Mouse (Mus musculus): Measurements from ENCODE around the gene Fgfr1op. TPM values are rescaled to one million over a fixed set of nuclear protein-coding genes. Genes with fewer than 3 reads are reported as not detected.
A peak's percentile ranks its signal among the peaks of the same experiment; 100 is the strongest.
"Not testable (repeated sequence)": the region's sequence is repeated elsewhere in the genome, so short reads cannot be mapped to it uniquely, and the experiment has no call there.

Gene Fgfr1op
- 27.5 and 28.5 TPM in 2 replicates for polyA plus RNA-seq (2015; fragmentation: Nextera tagmentation; extraction: Ambion mirVana)

- not testable (repeated sequence) for H3K36me3 ChIP-seq; H3K9me3 ChIP-seq; H3K27me3 ChIP-seq; H3K4me1 ChIP-seq (replicated peaks)
- H3K4me3 ChIP-seq (replicated peaks): peak within 1 kb of the TSS; percentile 55
- H3K27ac ChIP-seq: peak within 1 kb of the TSS; percentile 68; the same call in 1 of the 2 replicates
- peak; percentile 98 for ATAC-seq
- WGBS: 1% methylated on average over 17 of the region's 55 CpGs
- H3K9ac ChIP-seq (replicated peaks): peak within 1 kb of the TSS; percentile 67; the same call in 1 of the 2 replicates
- peak within 1 kb of the TSS; percentile 55 for H3K4me2 ChIP-seq (replicated peaks)
Measured at GRCm38 (mm10) chr17:8164701-8165607, at the start of gene Fgfr1op. TSS of gene Fgfr1op (plus strand) at chr17:8165501.

DNA sequence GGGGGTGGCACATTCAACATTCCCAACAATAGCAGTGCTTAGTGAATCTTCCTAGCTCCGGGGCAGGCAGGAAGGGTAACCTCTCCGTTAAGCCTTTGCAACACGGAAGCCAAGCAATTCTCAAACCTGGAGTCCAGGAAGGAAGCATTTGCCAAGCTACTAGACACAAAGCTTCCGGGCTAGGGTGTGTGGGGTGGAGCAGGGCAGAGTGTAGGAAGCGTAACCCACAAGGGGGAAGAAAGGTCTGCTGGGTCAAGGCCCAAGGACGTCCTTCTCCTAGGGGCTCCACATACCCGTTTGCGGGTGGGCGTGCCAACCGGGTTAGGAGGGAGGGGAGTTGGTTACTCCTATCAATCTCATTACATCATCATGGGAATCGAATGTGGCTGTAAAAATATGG lies 48.9 kb upstream of the Fgfr1op start:
- not testable (repeated sequence) for H3K9me3 ChIP-seq; H3K27ac ChIP-seq; H3K4me1 ChIP-seq (replicated peaks); ATAC-seq; H3K36me3 ChIP-seq; H3K27me3 ChIP-seq; H3K9ac ChIP-seq (replicated peaks); H3K4me2 ChIP-seq (replicated peaks); H3K4me3 ChIP-seq (replicated peaks)
- WGBS: 88% methylated on average over 5 of the region's 11 CpGs

DNA sequence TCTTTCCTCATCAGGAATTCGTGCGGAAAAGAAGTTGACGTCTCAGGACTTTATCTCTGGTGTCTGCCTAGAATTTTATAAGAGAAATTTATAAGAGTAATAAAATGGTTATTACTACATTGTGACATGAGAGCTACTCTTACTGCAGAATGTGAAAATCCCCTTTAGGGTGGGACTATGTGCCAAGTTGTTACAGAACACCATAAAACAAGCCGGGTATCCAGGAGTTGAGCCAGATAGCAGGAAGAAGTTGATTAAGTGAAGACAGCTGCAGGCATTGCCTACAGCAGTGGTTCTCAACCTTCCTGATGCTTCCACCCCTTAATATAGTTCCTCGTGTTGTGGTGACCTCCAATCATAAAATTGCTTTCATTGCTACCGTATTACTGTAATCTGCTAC lies 48.4 kb upstream of the Fgfr1op start:
- not testable (repeated sequence) for H3K36me3 ChIP-seq; H3K4me1 ChIP-seq (replicated peaks); H3K9me3 ChIP-seq; H3K9ac ChIP-seq (replicated peaks); H3K27ac ChIP-seq; H3K27me3 ChIP-seq; H3K4me3 ChIP-seq (replicated peaks); ATAC-seq; H3K4me2 ChIP-seq (replicated peaks)
- WGBS: no CpG with 5 or more reads among the region's 6 CpGs

GRCm38 (mm10) chr17:8122974-8123373 lies 42.3 kb upstream of the Fgfr1op start:
- not testable (repeated sequence) for H3K27ac ChIP-seq; H3K9me3 ChIP-seq; H3K4me3 ChIP-seq (replicated peaks); H3K4me2 ChIP-seq (replicated peaks); H3K36me3 ChIP-seq; H3K9ac ChIP-seq (replicated peaks); ATAC-seq; H3K27me3 ChIP-seq; H3K4me1 ChIP-seq (replicated peaks)
- no CpG with 5 or more reads among the region's 3 CpGs for WGBS

DNA sequence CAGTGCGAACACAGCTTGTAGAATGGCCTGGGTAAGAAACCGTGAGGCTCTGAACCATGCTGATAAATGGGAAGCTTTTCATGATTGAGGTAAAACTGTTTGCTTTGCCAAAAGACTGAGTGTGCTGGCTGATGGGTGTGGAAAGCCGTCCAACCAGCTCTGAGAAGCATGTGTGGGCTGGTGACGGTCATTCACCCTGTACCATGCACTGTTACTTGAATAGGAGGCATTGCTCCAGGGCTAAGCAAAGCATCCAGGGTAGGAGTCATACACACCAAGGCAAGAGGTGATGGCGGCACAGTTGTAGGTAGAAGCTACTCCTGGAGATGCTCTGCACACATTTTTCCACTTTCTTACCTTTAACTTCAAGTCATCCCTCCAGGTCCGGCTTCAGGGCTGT lies 40.7 kb upstream of the Fgfr1op start:
- H3K9me3 ChIP-seq; H3K27ac ChIP-seq; ATAC-seq; H3K36me3 ChIP-seq; H3K27me3 ChIP-seq; H3K4me1 ChIP-seq (replicated peaks); H3K4me3 ChIP-seq (replicated peaks); H3K9ac ChIP-seq (replicated peaks); H3K4me2 ChIP-seq (replicated peaks): not testable (repeated sequence)
- WGBS: 87% methylated on average over 2 of the region's 6 CpGs

DNA sequence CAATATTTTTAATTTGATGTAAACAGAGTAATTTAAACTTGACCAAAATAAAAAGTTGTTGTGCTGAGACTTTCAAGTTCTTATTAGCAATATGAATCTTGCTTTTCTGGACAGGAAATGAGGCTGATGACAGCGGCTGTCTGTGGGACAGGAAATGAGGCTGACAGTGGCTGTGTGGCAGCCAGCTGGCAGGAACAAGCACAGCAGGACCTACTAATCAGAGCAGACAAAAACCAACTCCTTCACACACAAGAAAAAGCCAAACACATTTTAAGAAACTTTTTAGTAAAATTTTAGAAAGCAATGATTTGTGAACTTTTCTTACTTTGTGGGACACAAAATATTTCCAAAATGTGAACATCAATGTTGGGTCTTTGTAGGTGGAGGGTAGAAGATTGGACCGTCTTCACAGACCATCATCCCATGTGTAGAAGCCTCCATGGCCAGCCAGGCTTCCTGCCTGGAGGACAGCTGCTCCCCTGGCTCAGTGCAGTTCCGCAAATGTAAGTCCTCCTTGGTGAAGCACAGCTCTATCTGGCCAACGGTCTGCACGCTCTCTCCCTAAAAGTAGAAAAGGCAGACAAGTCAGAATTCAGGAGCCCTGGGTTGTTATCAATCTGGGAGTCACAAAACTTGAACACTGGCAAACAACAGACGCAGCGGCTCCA lies 36.8 kb upstream of the Fgfr1op start:
- H3K36me3 ChIP-seq; H3K27me3 ChIP-seq; H3K9ac ChIP-seq (replicated peaks); ATAC-seq; H3K9me3 ChIP-seq; H3K4me2 ChIP-seq (replicated peaks); H3K4me1 ChIP-seq (replicated peaks); H3K4me3 ChIP-seq (replicated peaks); H3K27ac ChIP-seq: not testable (repeated sequence)
- 75% methylated on average over 1 of the region's 7 CpGs for WGBS

- H3K27ac ChIP-seq; H3K4me3 ChIP-seq (replicated peaks); H3K9ac ChIP-seq (replicated peaks); H3K36me3 ChIP-seq; H3K4me1 ChIP-seq (replicated peaks); H3K4me2 ChIP-seq (replicated peaks); H3K9me3 ChIP-seq; H3K27me3 ChIP-seq; ATAC-seq: not testable (repeated sequence)
- WGBS: 87% methylated on average over 9 of the region's 9 CpGs
Measured at GRCm38 (mm10) chr17:8129578-8129977, 35.7 kb upstream of the Fgfr1op start.

GRCm38 (mm10) chr17:8130849-8131248 lies 34.5 kb upstream of the Fgfr1op start:
- WGBS: no CpG with 5 or more reads among the region's 6 CpGs
- not testable (repeated sequence) for H3K27ac ChIP-seq; ATAC-seq; H3K9me3 ChIP-seq; H3K9ac ChIP-seq (replicated peaks); H3K27me3 ChIP-seq; H3K36me3 ChIP-seq; H3K4me1 ChIP-seq (replicated peaks); H3K4me2 ChIP-seq (replicated peaks); H3K4me3 ChIP-seq (replicated peaks)

DNA sequence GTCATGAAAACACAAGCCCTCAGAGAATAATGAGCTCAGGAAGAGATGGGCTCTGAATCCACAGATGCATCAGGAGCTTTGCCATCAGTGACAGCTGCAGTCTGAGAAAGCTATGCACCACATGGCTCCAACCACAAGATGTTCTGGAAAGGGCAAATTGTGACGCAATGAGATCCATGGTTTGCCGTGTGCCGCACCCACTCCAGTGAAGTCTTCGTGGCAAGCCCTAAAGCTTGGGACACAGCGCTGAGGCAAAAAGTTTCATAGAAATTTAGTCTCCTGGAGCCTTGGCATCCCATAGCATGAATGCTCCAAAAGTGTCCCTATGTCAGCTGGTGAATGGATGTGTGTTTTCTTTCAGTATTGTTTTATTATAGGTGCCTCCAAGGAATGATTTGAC lies 27.2 kb upstream of the Fgfr1op start:
- not testable (repeated sequence) for H3K27ac ChIP-seq; H3K36me3 ChIP-seq; H3K4me2 ChIP-seq (replicated peaks); H3K9me3 ChIP-seq; H3K9ac ChIP-seq (replicated peaks); H3K4me3 ChIP-seq (replicated peaks); ATAC-seq; H3K27me3 ChIP-seq; H3K4me1 ChIP-seq (replicated peaks)
- 98% methylated on average over 5 of the region's 5 CpGs for WGBS

DNA sequence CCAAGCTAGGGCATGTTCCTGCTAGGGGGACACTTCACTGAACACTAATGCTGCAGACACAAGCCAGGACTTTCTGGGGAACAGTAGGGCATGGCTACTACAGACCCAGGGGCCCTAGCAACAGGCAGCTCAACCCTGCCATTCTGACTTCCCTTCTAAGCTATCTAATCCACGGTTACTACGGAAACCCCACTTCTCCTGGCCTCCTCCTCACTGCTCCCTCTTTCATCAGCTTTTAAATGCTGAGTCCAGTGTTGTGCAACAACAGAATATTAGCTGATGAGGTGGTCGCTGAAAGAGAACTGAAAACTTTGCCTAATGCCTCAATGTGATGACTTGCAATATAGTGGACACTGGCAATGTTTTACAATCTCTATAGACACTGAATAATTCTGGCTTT lies 25.1 kb upstream of the Fgfr1op start:
- WGBS: 39% methylated on average over 3 of the region's 3 CpGs
- not testable (repeated sequence) for H3K9ac ChIP-seq (replicated peaks); H3K4me2 ChIP-seq (replicated peaks); H3K36me3 ChIP-seq; H3K4me3 ChIP-seq (replicated peaks); H3K27me3 ChIP-seq; H3K27ac ChIP-seq; H3K4me1 ChIP-seq (replicated peaks); H3K9me3 ChIP-seq
- ATAC-seq: 0 out of 2 replicates have a peak, but pooled peaks have one; percentile 40

- not testable (repeated sequence) for H3K27ac ChIP-seq; H3K4me2 ChIP-seq (replicated peaks); H3K9me3 ChIP-seq; H3K27me3 ChIP-seq; H3K4me1 ChIP-seq (replicated peaks); H3K4me3 ChIP-seq (replicated peaks); ATAC-seq; H3K36me3 ChIP-seq; H3K9ac ChIP-seq (replicated peaks)
- WGBS: 56% methylated on average over 13 of the region's 14 CpGs
Measured at GRCm38 (mm10) chr17:8143802-8144673, 21.3 kb upstream of the Fgfr1op start.

DNA sequence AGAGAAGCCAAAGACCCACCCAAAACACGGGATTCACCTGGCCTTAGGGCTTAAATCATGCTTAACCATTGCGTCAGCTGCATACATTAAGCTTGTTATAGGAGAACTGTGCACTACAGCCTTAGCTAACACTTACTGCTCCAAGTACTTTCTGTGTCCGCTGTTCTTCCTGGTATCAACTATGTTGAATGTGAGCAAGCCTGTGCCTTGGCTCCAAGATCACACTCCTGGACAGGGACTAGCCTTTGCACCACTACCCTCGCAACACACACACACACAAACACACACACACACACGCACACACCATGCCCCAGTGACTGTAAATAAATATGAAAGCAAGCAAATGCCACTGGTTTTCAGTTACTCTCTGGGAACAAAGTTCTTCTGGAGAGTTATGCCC lies 18.4 kb upstream of the Fgfr1op start:
- not testable (repeated sequence) for H3K27ac ChIP-seq; H3K9me3 ChIP-seq; H3K36me3 ChIP-seq; H3K27me3 ChIP-seq; H3K4me1 ChIP-seq (replicated peaks)
- peak overlapping the region; percentile 50 for H3K4me3 ChIP-seq (replicated peaks)
- H3K4me2 ChIP-seq (replicated peaks): peak overlapping the region; percentile 62
- ATAC-seq: peak; percentile 4; the same call in 1 of the 2 replicates
- 22% methylated on average over 5 of the region's 5 CpGs for WGBS
- H3K9ac ChIP-seq (replicated peaks): peak overlapping the region; percentile 70; the same call in 1 of the 2 replicates
